Mouse (Mus musculus) frontal cortex, postnatal 25 days (tissue): ENCODE measurements around the gene Tom1l1.
"Not testable (repeated sequence)": the region's sequence is repeated elsewhere in the genome, so short reads cannot be mapped to it uniquely, and the experiment has no call there.

Experiments
- DNase-seq, 2 experiments: peaks; one replicate each; pipeline ENCODE4 v3.0.0; 2022; ENCODE audit warnings: low spot score in 2 of 2

The Tom1l1 gene

DNA sequence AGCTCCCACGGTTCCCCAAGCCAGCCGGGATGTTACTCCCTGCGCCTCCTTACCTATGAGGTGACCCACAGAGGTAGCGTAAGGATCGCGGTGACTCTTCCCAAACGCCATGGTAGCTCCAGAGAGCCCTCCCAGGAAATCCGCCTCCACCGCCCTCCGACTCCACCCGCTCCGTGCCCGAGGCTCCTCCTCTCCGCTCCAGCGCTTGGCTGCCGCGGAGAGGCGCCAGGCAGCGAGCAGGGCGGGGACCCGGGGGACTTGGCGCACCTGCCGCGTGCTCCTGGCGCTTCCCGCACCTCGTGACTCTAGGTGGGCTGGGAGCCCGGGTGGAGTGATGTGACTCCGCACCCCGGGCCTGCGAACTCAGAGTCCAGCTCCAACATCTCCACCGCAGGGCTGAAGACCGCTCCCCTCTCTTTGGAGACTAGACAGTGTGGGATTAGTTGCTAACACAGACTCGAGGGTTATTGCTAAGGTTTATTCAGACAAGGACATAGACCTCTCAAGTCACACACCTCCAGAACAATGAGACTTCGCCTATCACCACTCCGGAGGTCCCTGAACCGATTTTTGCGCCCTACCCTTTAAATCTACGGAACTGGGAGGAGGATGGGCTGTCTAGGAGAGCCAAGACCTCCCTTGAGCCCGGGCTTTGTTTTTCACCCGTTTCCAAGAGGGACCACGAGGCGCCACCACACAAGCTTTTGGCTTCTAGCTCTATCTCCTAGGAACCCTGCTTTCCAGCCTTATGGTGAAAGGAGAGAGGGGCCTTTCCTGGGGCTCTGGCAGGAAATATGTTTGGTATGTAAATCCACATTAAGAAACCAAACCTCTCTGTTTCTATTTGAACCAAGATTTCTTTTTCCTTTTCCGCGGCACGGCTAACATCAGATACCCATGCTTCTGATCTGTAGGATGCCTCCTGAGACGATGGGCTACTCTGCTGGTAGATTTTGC, at the start of gene Tom1l1:
Gene Tom1l1 (minus strand): TSS at position 907 of the 957 bp plus-strand sequence.
- peak; percentile 54 to 68 for DNase-seq

DNA sequence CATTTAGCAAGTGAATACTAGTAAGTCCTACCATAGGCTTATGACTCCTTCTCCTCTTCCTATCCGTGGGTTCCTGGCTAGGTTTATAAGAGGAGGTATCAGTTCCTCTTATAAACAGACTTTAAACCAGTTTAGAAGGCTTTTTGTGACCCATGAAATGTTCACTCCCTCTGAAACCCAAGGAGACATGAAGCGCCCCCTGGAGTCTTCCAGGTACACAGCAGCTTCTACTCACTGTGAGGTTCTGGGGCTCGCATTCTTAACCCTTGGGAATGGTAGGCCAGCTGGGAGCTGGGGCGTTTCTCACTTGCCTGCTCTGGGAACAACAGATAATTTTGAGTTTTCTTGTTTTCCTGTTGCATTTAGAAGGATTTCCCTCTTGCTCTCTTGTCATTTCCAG, 45.4 kb upstream of the Tom1l1 start:
- DNase-seq, result no peak

- no peak for DNase-seq
Measured at GRCm38 (mm10) chr11:90727354-90728125, 39.4 kb upstream of the Tom1l1 start.

DNA sequence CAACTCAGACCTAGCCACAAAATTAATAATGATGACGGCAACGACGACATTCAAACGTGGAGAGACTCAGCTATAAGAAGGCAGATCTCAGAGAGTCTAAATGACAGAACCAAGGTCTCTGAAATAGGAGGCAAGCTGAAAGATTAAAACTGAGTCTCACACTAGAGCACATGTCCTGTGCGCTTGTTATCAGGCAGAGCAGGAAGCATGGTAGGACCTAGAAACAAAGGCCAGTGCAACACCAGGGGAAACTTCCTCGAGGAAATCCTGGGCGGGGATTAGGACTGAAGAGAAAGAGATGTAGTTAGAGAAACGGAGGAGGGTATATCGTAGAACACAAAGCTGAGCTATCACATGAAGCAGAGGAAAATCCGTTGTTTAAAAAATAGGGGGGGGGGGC, 38.6 kb upstream of the Tom1l1 start:
- no peak for DNase-seq

DNA sequence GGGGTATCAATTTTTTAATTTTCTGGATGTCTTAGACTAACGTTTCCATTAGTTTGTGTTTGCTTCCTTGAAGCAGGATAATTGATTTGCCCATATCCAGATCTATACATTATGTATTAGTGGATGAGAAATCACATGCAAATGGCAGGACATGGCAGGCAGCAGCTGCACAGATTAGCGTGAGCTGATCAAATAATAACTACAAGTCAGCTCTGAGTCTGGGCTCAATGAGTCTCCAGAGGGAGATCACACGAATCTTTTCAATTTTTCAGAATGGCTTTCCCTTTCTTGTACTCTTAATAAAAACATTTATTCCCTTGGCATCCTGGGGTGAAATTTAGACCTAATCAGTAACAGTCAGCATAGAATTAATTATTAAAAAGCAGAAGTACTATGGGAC, 34.1 kb upstream of the Tom1l1 start:
- no peak for DNase-seq

- no peak for DNase-seq
Measured at GRCm38 (mm10) chr11:90717719-90718118, 29.6 kb upstream of the Tom1l1 start.

- DNase-seq, result no peak
Measured at GRCm38 (mm10) chr11:90711596-90711995, 23.4 kb upstream of the Tom1l1 start.

- not testable (repeated sequence) for DNase-seq
Measured at GRCm38 (mm10) chr11:90707134-90707533, 19.0 kb upstream of the Tom1l1 start.

GRCm38 (mm10) chr11:90697480-90698240, 9.5 kb upstream of the Tom1l1 start:
- peak; percentile 23 to 53 for DNase-seq

- DNase-seq, result no peak
Measured at GRCm38 (mm10) chr11:90695811-90696210, 7.6 kb upstream of the Tom1l1 start.

- DNase-seq, result no peak
Measured at GRCm38 (mm10) chr11:90694206-90694605, 6.0 kb upstream of the Tom1l1 start.

GRCm38 (mm10) chr11:90690361-90690760, 2.2 kb upstream of the Tom1l1 start:
- no peak for DNase-seq

- no peak for DNase-seq
Measured at GRCm38 (mm10) chr11:90687040-90687439, 1.1 kb downstream of the Tom1l1 start.

DNA sequence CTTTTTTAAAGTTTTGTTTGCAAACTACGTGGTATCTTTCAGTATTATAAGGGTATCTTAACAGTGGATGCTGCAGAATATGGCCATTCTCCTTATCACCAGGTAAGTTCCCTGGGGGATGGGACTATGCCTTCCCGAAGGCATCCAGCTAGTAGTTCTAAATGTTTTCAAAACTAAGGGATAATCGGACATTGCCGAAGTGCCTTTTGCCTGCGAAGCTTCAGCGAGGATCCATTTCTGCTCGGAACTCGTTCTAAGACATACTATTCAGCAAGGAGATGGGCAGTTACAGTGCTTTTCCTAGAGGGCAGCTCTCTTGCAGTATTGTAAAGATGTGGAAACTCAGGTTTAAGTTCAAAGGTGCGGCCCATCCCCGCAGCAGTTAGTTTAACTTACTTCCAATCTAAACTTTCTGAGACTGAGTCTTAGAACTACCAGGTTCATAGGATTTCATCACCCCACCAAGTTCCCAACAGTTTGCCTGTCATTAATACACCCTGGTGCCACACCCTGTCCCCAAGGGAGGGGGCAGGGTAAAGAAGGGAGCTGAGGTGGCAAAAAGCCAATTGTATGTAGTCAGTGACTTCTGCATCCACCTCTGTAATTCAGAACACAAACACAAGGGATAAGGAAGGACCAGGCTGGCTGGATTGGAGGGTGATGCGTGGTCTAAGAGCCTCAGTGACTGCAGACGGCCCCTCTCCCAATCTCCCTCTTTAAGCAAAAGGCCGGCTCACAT, 1.7 kb downstream of the Tom1l1 start:
- no peak for DNase-seq

DNA sequence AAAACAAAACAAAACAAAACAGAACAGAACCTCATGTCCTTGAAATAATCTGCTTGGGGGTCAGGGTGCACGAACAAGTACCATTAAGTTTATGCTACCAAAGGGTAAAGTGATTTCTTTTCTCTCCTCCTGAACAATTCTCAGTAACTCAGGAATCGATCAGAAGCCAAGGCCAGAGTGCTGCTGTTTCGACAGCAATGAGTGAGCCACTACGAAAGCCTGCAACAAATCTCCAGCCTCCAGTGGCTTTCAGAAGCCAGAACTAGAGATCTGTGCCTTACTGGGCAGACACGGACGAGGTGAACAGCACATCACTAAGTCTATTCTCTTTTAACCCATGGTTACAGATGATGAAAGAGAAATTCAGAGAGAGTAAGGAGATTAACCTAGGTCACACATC, 3.0 kb downstream of the Tom1l1 start:
- DNase-seq, result no peak

DNA sequence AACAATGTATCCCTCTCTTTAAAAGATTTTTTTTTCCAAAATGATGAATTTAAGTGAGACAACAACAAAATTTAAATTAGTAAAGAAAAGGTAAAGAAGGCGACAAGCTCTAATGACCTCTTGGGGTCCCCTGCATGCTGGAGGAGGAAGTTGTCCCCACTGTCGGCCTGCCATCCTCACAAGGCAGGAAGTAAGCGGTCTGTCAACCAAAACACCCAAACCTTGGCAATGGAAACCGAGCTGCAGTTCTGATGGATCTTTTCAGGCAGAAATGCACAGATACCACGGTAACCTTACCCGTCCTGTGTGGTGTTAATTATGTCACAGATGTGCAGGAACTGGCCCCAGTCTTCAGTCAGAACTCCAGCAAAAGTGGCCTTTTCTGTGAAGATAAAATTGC, 3.4 kb downstream of the Tom1l1 start:
- no peak for DNase-seq

DNA sequence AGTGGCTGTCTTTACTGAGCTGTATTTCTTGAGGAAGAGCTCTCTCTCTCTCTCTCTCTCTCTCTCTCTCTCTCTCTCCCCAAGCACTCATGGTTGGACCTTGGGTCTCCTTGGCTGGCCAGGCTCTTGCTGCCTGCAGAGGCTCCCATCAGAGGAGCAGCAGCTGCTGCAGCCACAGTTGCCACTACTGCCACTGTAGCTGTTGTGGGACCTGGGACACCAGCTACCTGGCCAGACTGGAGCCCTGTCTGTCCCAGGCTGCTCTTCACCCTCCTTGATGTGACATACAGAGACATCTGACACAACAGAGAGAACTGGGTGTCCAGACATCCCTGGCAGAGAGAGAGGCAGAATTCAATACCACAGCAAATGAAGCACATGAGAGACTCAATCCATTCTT, 7.0 kb downstream of the Tom1l1 start:
- no peak for DNase-seq

DNA sequence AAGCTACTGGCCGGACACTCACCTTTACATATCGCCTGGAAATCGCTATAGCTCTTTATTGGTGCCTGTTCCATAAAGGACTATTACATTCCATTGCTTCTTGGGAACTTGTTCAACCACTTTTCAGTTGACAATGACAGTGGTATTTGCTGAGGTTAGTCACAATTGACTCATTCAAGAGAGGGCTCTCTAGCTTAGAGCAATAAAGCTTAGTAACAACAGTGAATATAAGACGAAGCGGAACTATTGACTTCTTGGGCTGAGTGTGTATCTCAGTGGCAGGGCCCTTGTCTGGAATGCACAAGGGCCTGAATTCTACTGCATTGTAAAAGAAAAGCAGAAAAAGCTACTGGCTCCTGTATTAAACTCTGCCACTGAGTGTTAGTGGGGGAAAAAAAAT, 9.6 kb downstream of the Tom1l1 start:
- DNase-seq, result no peak

- DNase-seq, result peak in 1 of 2 experiments; percentile 14
Measured at GRCm38 (mm10) chr11:90677771-90678288, 10.3 kb downstream of the Tom1l1 start.

GRCm38 (mm10) chr11:90677027-90677426, 11.1 kb downstream of the Tom1l1 start:
- DNase-seq, result no peak
